Mouse (Mus musculus) thymus, adult 2 months (tissue): ENCODE measurements around the gene Bcl7b.

Source experiments
- CTCF ChIP-seq: fragments of 200-500 bp; IDR thresholded peaks from 2 replicates; pipeline ENCODE4 v1.5.1; 2012; ENCODE audit warnings: mild to moderate bottlenecking, control low read depth, low read length, moderate library complexity, borderline replicate concordance; ENCODE audit not compliant: control insufficient read depth, poor library complexity, insufficient read depth; ENCODE audit errors: extremely low read depth
- POLR2A ChIP-seq: fragments of 200-500 bp; IDR thresholded peaks from 2 replicates; pipeline ENCODE4 v1.6.1; 2012; ENCODE audit warnings: mild to moderate bottlenecking, low read length, control low read depth, moderate library complexity; ENCODE audit not compliant: control insufficient read depth, poor library complexity, insufficient read depth; ENCODE audit errors: extremely low read depth

GRCm38 (mm10) chr5:135186621-135187348 lies 18.7 kb downstream of the Bcl7b start, which contains the start of gene Baz1b:
- TF ChIP-seq CTCF (peak; percentile 26; the same call in 1 of the 2 replicates), POLR2A (peak; percentile 64; the same call in 1 of the 2 replicates)
